In the genomic region with DNA sequence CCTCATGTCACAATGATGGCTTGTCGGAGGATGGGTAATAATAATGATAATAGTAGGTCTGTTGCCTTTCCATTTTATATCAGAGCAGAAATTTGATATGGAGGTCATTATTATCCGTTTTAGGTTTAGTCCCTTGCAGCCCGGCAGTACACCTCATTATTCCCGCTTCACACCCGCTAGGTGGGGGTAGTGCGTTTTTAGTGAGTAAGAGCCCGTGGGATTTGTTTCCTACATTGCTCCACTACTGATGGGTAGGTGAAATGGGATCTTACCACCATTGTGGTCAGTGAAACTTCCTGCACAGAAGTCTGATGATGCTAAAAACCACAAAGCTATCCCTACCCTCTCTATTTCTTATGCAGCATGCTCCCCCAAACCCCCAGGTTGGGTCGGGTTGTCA, we compare ENCODE assay signal across 8 mouse cellular contexts. TPM values are rescaled to one million over a fixed set of nuclear protein-coding genes. Genes with fewer than 3 reads are reported as not detected.
DNase-seq lines count a peak whose midpoint lies in the region; ATAC-seq and TF ChIP-seq lines count a peak whose summit lies in the region.

No protein-coding gene starts in this region.

- peak; percentile 87 for ATAC-seq in hindbrain, embryonic 14.5 days (ENCODE audit: low FRiP score)
- ATAC-seq in liver, postnatal 0 days: peak; percentile 67

- no peaks in the 10 kb centered on the region for H3K9me3 ChIP-seq in hindbrain, embryonic 14.5 days (ENCODE audit: control insufficient read depth, low read length)
- H3K9me3 ChIP-seq in liver, postnatal 0 days (ENCODE audit: low read length): no peaks in the 10 kb centered on the region

- 6% methylated on average over 8 of the region's 8 CpGs for WGBS in hindbrain, embryonic 14.5 days
- WGBS in liver, postnatal 0 days (ENCODE audit: insufficient replicate concordance): 3% methylated on average over 8 of the region's 8 CpGs
- 1% methylated on average over 8 of the region's 8 CpGs for WGBS in olfactory bulb, adult 2 months

- peak overlapping the region; percentile 93 for H3K9ac ChIP-seq in hindbrain, embryonic 14.5 days
- H3K9ac ChIP-seq in liver, postnatal 0 days (replicated peaks): peak overlapping the region; percentile 98

- H3K4me3 ChIP-seq in hindbrain, embryonic 14.5 days (replicated peaks; ENCODE audit: low read length): peak overlapping the region; percentile 84
- H3K4me3 ChIP-seq in liver, postnatal 0 days (ENCODE audit: low read depth, low read length): peak overlapping the region; percentile 98
- peak overlapping the region; percentile 77 for H3K4me3 ChIP-seq in olfactory bulb, adult 2 months (ENCODE audit: insufficient read depth, low read depth, low read length)

- peaks cover 8% of the 10 kb centered on the region; the same call in 1 of the 2 replicates for H3K4me1 ChIP-seq in hindbrain, embryonic 14.5 days (replicated peaks; ENCODE audit: control insufficient read depth, insufficient read depth, low read length)
- peaks cover 12% of the 10 kb centered on the region for H3K4me1 ChIP-seq in liver, postnatal 0 days (ENCODE audit: insufficient read depth)
- peaks cover 2% of the 10 kb centered on the region; the same call in 1 of the 2 replicates for H3K4me1 ChIP-seq in olfactory bulb, adult 2 months (ENCODE audit: control insufficient read depth, insufficient read depth, low read length)

- TF ChIP-seq POLR2A in olfactory bulb, adult 2 months (IDR thresholded peaks at IDR 0.05; ENCODE audit: insufficient read depth, low read depth, low read length): no peak; the same call in 1 of the 2 replicates

- peak overlapping the region; percentile 81 for H3K4me2 ChIP-seq in hindbrain, embryonic 14.5 days (replicated peaks)
- peak overlapping the region; percentile 94 for H3K4me2 ChIP-seq in liver, postnatal 0 days (ENCODE audit: low read depth, low read length)

- DNase-seq in layer of hippocampus, adult 9-11 months: peak; percentile 83
- no peak for DNase-seq in layer of hippocampus, adult 8-10 months (ENCODE audit: low spot score in 2 of 2)
- DNase-seq in NIH3T3 (ENCODE audit: low read depth): peak; percentile 94
- DNase-seq in embryo, embryonic 11.5 days (ENCODE audit: low read depth, low spot score): peak; percentile 75
- peak; percentile 87 for DNase-seq in hindbrain, embryonic 14.5 days (ENCODE audit: low spot score)
- no peak for DNase-seq in liver, postnatal 0 days
- no peak for DNase-seq in layer of hippocampus, postnatal 36 days

- no peaks in the 10 kb centered on the region for H3K27me3 ChIP-seq in hindbrain, embryonic 14.5 days (ENCODE audit: control insufficient read depth, insufficient read depth, low read length)
- H3K27me3 ChIP-seq in liver, postnatal 0 days (ENCODE audit: insufficient read depth, low read length): no peaks in the 10 kb centered on the region

- peak overlapping the region; percentile 85 for H3K27ac ChIP-seq in hindbrain, embryonic 14.5 days
- peak overlapping the region; percentile 95 for H3K27ac ChIP-seq in liver, postnatal 0 days (ENCODE audit: low read depth)
- H3K27ac ChIP-seq in olfactory bulb, adult 2 months (ENCODE audit: insufficient read depth, low read depth, low read length): peak overlapping the region; percentile 63; the same call in 1 of the 2 replicates

- TF ChIP-seq CTCF in liver, postnatal 0 days (IDR thresholded peaks at IDR 0.05; ENCODE audit: low read depth): peak; percentile 78
- TF ChIP-seq CTCF in olfactory bulb, adult 2 months (IDR thresholded peaks at IDR 0.05; ENCODE audit: insufficient read depth, low read depth, low read length): no peak

- H3K36me3 ChIP-seq in hindbrain, embryonic 14.5 days (replicated peaks; ENCODE audit: control insufficient read depth, insufficient read depth): no peaks in the 10 kb centered on the region
- H3K36me3 ChIP-seq in liver, postnatal 0 days (replicated peaks; ENCODE audit: insufficient read depth, low read length): no peaks in the 10 kb centered on the region

- TF ChIP-seq EP300 in liver, postnatal 0 days (IDR thresholded peaks at IDR 0.05; ENCODE audit: low read depth): no peak

RNA-seq across cellular contexts. Expression of a gene that starts 0.5 kb away (rescaled TPM):
- total RNA-seq in layer of hippocampus, adult 8-10 months (2022): 10 to 100 TPM; 74.4 to 77.8 (median 75.4) TPM
- 34.9 and 43.0 TPM in 2 replicates for polyA plus RNA-seq in hindbrain, embryonic 14.5 days (2014; fragmentation: Nextera tagmentation; extraction: Ambion mirVana)
- 4.9 and 5.1 TPM in 2 replicates for polyA plus RNA-seq in liver, postnatal 0 days (2015; fragmentation: Nextera tagmentation; extraction: Ambion mirVana)
- polyA plus RNA-seq in olfactory bulb, adult 2 months (2012; ENCODE audit: insufficient read depth, insufficient read length, low replicate concordance, missing spikeins): not detected in 2 replicates
- total RNA-seq in layer of hippocampus, postnatal 36 days (2021): 10 to 100 TPM; 74.0 to 82.2 TPM

RNA-seq across cellular contexts. Expression of a gene that starts 0.6 kb away (rescaled TPM):
- total RNA-seq in layer of hippocampus, adult 8-10 months (2022): 10 to 100 TPM; 72.3 to 79.6 (median 74.5) TPM
- 74.3 and 79.0 TPM in 2 replicates for polyA plus RNA-seq in hindbrain, embryonic 14.5 days (2014; fragmentation: Nextera tagmentation; extraction: Ambion mirVana)
- polyA plus RNA-seq in liver, postnatal 0 days (2015; fragmentation: Nextera tagmentation; extraction: Ambion mirVana): 24.7 and 27.5 TPM in 2 replicates
- not detected in 2 replicates for polyA plus RNA-seq in olfactory bulb, adult 2 months (2012; ENCODE audit: insufficient read depth, insufficient read length, low replicate concordance, missing spikeins)
- 10 to 100 TPM; 69.6 to 79.3 TPM for total RNA-seq in layer of hippocampus, postnatal 36 days (2021)

Comparison
In these comparisons a context has a peak if more than half of its experiments do, and no peak if none do; other contexts are left out.
1. DNase-seq: peak in layer of hippocampus, adult 9-11 months (single experiment), NIH3T3 (single experiment), embryo, embryonic 11.5 days (single experiment) and hindbrain, embryonic 14.5 days (single experiment); none in layer of hippocampus, adult 8-10 months (0 of 2), liver, postnatal 0 days (single experiment) and layer of hippocampus, postnatal 36 days (0 of 2).
2. Peak in every context shown above with its lines, with median percentiles within 50 percentile points of each other: H3K27ac ChIP-seq and H3K4me3 ChIP-seq.